Mouse (Mus musculus) brain, adult 2 months (tissue): ENCODE results near the gene Gm49361.

ENCODE experiments used
- DNase-seq: peaks from one replicate; pipeline ENCODE4 v3.0.0; 2011; ENCODE audit warnings: low read depth, low spot score

The Gm49361 gene

GRCm38 (mm10) chr14:57730527-57730926 is 15.4 kb downstream of the Gm49361 start:
- no peak for DNase-seq

DNA sequence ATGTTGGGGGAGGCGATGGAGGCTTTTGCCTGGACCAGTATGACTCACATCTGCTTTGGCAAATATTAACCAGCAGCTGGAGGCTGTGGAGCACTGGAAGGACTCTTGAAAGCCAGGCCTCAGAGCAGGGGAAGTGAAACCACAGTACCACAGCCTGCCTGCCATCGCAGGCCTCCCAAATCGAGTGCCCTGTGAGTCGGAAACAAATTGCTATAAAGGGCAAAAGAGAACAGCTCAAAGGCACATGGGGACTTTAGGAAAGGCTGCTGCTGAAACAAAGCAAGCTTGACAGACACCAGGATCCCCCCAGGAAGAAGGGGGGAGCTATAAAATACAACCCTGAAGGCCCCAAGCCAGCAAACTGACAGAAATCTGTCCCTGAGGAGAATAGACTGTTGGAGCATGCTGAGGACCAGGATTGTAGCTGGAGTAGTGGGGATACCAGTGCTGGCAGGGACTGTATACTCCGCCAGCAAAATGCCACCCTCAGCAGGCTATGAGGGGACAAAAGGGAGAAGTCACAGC is 15.9 kb downstream of the Gm49361 start:
- DNase-seq: peak; percentile 59

DNA sequence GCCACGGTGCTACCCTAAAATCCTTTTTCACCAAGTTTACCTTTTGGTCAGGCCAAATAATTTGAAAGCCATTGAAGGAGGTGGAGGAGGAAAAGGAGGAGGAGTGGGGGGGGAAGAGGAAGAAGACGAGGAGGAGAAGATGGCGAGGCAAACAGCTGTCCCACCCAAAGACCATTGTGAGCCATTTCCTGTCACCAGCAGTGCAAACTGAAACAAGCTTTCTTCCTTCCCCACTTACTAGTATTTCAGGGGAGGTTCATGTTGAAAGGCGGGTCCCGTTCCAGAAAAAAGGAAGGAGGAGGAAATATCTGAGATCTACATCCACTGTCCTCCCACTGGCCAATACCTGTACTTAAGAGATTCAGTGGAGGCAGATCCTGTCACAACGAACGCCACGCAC is 16.5 kb downstream of the Gm49361 start:
- DNase-seq: no peak

GRCm38 (mm10) chr14:57726172-57726571 is 19.7 kb downstream of the Gm49361 start:
- DNase-seq: no peak

GRCm38 (mm10) chr14:57724473-57724872 is 21.4 kb downstream of the Gm49361 start:
- peak; percentile 46 for DNase-seq

DNA sequence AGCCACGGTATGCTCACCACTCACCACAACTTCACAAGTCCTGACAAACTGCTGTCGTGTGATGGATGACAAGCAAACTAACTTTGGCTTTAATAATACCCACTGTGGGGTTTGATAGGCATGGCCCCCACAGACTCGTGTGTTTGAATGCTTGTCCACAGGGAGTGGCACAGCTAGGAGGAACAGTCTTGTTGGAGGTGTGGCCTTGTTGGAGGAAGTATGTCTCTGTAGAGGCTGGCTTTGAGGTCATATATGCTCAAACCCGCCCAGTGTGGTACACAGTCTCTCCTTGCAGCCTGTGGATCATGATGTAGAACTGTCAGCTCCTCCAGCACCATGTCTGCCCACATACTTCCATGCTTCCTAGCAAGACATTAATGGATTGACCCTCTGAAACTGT is 27.7 kb downstream of the Gm49361 start:
- no peak for DNase-seq

DNA sequence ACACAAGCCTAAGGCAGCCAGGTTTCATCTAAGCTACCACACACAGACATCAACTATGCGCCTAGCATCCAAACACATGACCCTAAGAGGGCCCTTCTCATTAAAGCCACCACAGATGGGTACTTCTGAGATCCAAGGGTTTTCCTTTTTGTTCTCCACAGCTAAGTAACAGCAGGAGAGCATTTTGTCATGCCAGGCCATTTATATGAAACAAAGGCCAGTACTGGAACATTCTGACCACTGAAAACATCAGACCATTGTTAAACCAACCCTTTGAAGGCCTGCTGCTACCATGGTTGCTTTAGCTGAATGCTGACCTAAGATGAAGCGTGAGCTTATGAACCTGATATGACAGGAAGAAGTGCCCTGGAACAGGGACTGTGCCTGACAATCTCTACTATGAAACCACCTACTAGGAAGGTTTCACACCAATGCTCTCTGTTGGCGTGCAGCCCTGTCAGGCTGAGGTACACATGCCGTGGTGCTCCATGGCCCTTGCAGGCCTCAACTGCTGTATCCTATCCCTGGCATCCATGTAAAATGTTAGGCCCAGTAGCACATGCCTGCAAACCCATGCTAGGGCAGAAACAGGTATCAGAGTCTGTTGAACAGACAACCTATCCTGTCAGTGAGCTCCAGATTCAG is 29.2 kb downstream of the Gm49361 start:
- no peak for DNase-seq

DNA sequence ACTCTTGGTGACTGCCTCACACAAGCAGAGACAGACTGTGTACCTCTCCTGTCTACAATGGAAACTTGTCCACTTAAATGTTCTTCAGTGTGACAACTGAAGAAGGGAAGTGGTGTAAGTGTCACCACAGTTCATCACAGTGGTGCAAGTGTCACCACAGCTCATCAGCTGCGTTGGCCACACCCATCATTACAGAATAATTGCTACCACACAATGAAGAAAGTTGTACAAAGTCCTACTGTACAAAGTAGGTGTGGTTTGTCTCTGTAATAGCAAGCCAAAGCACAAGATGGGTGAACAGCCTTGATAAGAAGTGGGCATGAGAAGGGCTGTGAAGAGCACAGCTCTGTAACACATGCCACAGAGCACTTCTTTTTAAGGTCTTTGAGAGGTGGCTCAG is 33.0 kb downstream of the Gm49361 start:
- DNase-seq: no peak

DNA sequence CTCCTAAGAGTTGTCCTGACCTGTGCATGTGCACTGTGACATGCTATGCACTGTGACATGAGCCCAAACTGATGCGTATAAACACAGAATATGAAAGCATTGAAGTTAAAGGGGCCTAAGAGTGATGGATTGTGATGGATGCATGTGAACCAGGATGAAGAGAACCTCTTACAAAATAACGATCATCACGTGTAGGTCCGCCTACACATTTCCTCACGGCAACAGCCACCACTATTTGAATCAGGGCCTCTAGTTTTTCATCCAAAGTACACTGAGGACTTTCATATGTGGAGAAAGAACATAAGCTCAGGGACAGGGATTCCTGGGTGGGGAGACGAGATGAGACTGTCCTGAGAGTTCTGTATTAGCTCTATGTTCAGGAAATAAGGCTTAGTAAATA is 34.8 kb downstream of the Gm49361 start:
- no peak for DNase-seq

GRCm38 (mm10) chr14:57709171-57709570 is 36.7 kb downstream of the Gm49361 start:
- peak; percentile 76 for DNase-seq

DNA sequence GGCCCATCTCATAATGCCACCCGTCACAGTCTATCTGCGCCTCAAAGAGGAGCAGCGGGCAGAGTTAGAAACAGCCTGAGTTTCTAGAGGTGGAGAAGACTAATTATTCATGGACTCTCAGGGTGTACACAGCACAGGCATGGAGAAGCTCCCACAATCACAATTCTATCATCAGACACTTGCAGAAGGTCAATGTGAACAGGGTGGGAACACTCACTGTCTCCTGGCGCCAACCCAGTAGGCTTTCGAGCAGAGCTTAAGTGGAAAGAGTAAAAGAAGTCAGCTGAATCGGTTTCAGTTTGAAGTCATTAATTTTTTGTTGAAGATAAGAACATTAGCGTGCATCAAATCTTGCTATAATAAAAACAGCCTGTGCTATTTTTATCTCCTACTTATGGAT is 37.3 kb downstream of the Gm49361 start:
- no peak for DNase-seq

DNA sequence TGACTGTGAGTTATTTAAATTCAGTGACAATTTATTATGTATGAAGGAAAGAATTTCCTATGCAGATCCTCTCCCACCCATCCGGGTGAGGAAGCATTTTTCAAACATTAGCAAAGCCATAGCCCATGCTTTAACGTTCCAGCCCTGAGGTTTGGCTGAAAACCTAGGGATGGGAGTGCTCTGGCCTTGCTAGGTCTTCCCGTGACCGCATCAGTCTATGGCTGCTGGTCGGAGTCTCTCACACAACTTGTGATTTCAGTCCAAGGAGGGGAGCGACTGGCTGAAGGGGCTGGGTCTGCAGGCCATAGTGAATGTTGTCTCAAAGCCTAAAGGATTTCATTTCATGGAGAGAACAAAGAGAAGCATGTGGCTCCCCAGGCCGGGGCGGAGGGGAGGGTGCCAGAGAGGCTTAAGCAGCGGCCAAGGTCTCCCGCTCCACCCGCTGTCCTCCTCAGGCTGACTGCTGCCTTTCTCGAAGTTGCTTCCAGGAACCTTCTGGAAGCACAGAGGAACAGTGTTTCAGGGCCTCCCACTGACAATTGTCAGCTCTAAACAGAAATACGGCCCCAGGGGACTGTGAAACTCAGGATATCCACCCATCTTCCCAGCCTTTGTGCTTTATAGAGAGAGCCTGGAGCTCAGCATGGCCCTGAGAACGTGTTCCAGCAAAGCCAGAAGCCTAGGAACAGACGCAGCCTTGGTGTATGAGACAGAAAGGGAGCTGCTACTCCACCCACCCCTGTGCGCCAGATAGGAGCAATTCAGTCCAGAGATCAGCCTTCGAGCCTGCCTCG is 38.6 kb downstream of the Gm49361 start:
- DNase-seq: peak; percentile 45

DNA sequence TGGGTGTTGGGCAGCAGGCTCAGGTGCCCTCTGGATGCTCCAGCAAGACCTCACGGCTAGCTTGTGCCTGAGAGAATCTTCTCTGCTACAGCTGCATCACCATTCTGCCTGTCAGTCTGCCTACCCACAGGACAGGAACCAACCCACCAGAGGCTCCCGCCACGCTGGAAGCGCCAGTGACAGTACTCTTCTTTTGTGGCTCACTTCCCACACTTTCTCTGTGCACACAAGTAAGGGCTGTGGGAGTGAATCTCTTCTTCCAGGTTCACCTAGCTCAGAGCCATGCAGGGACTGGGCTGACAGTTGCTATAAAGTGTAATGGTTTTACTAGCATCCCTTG is 39.2 kb downstream of the Gm49361 start:
- DNase-seq: peak; percentile 73

- no peak for DNase-seq
Measured at GRCm38 (mm10) chr14:57705759-57706158, 40.1 kb downstream of the Gm49361 start.

DNA sequence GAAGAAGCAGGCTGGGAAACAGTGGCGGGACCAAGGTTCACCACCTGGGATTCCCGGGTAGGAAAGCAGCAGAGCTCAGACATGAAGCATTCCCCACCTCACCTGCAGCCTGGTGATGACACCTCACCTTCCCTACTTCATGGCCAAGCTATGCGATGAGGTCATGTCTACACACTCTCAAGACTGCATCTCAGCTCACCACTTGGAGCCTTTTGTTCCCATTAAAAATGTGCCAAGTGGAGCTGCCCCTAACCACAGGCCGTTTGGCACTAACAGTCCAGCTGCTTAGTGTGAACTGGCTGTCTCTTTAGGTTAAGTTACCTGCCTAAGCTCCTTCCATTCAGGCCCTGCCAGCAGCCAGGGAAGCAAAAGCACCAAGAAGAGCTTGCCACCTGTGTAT is 40.8 kb downstream of the Gm49361 start:
- no peak for DNase-seq

DNA sequence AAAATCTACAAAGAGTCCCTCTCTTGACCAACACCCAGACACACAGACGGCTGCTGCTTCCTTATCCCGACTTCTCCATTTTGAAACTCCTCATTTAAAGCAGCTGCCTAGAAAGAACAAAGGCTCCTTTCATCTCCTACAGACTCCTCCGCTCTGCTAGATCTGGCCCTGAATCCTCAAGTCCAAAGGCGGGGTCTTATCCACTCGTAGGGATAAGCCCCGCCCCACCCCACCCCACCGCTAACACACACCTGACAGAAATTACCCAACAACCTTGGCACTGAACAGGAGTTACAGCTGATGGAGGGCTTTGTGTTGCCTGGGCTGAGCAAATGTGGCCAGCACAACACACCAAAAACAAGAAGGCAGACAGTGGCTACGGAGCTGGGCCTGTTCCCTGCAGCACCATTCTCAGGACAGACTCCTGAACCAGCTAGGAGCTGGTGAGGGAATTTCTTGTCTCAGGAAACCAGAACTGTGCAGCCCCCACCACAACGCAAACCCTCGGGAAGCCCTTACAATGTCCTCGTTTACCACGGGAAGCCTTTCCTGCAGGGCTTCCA is 43.9 kb downstream of the Gm49361 start:
- DNase-seq: peak; percentile 37

GRCm38 (mm10) chr14:57699461-57699970 is 46.4 kb downstream of the Gm49361 start:
- no peak for DNase-seq

DNA sequence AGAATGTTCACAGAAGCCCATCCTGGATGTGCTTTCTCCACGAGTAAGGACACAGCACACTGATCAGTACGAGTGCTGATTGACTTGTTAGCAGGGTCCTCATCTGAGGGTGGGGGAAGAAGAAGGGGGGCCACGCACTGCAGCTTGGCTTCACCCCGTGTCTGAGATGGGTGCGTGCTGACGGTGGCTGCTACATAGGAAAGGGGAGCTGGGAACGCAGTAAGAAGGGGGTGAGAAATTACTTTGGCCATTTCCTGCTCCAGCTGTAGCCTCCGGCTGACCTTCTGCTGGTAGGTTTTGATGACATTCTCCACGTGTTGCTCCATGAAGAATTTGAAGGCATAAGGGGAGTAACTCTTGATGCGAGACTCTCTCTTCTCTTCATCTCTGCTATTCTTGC is 46.9 kb downstream of the Gm49361 start:
- DNase-seq: no peak

- DNase-seq: no peak
Measured at GRCm38 (mm10) chr14:57696066-57696465, 49.8 kb downstream of the Gm49361 start.

DNA sequence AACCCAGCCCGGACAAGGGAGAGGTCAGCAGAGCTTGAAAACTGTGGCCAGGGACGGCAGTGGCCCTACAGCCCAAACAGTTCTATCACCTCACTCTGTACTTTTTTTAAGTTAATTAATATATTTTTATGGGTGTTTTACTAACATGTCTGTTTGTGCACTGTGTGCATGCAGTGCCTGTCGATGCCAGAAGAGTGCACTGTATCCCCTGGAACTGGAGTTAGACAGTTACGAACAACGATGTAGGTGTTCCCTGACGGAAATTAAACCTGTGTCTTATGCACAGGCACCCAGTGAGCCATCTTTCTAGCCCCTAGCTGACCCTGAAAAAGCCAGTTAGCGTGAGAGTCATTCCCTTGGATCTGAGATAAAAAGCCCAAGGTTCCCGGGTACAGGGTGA is 50.4 kb downstream of the Gm49361 start:
- no peak for DNase-seq

GRCm38 (mm10) chr14:57694246-57694645 is 51.7 kb downstream of the Gm49361 start:
- DNase-seq: no peak

- no peak for DNase-seq
Measured at GRCm38 (mm10) chr14:57692517-57693130, 53.3 kb downstream of the Gm49361 start.
